Mouse (Mus musculus) erythroblast, adult 5-6 weeks (primary cell): ENCODE data around the gene Tmprss3. TPM values are rescaled to one million over a fixed set of nuclear protein-coding genes. Genes with fewer than 3 reads are reported as not detected.

ENCODE experiments used
- ATAC-seq: replicated peaks from 2 replicates; pipeline ENCODE4 v1.8.0; 2016; ENCODE audit warnings: moderate number of reproducible peaks, mild to moderate bottlenecking, moderate TSS enrichment, inconsistent platforms; ENCODE audit not compliant: poor library complexity, low FRiP score, severe bottlenecking
- total RNA-seq, 2 experiments: library from RNA; stranded (forward) in 1 of 2; stranded (reverse) in 1 of 2; fragments of 150-400 nt in 1 of 2; fragments of 200-764, 138-1000 nt in 1 of 2; gene quantifications; 2 replicates each; pipeline versions ENCODE4 v1.2.3 to v1.2.4; 2015 to 2017; ENCODE audit warnings: low replicate concordance in 2 of 2

The Tmprss3 gene
- total RNA-seq, 2 experiments from 2014 or later: not detected

DNA sequence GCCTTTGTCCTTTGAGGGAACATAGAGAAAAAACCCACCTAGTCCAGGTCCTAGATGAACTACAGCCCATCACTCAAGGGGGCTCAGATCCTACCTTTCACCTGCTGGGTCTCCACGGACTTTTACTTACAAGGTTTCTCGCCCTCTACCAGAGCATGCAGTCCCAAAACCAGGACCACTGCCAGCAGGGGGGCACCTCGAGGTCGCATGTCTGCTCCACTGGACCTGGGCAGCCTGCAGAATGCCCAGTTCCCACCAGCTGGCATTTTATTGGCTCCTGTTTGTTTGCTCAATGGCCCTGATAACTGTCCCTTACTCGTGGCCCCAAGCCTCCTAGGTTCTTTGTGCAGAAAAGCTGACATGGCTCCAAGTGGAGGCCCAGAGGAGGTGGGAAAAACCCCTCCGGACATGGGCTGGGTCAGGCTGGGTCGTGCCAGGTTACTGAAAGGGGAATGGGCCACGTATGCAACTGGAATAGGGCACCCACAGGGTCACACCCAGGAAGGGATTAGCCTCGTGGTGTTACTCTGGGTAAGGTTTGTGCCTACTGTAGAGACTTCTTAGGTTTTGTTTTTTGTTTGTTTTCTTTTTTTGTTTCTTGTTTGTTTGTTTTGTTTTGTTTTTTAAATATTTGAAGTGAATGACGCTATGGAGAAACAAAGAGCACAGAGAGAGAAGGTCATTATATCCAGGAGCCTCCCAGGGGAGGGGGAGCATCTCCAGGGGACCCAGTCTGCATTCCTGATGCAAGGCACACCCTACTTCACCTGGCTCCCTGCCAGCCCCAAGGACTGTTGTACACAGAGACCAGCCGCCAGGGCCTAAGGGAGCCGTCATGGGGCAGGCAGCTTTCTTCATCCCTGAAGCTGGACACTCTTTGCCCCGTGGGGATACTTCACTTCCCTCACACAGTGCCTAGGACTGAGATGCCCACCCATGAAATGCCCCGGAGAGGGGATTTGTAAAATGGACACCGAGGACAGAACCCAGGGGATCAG, 54.4 kb downstream of the Tmprss3 start, which contains the start of gene Tff2:
TSS of gene Tff2 (minus strand) at position 243 of the 998 bp plus-strand sequence.
- ATAC-seq: no peak

DNA sequence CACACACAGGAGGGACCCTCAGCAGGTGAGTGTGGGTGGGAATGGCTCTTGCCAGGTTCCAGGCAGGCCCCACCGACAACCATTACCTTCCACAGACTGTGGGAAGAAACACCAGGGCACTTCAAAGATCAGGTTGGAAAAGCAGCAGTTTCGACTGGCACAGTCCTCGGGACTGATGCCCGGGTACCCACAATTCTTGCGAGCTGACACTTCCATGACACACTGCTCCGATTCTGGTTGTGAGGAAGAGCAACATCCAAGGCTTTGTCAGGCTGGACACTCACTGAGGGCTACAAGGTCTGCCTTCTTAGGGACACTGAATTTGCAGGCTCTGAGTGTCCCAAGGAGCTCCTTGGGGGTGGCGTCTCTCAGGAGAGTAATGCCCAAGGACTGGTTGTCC, 56.7 kb downstream of the Tmprss3 start:
- no peak for ATAC-seq

DNA sequence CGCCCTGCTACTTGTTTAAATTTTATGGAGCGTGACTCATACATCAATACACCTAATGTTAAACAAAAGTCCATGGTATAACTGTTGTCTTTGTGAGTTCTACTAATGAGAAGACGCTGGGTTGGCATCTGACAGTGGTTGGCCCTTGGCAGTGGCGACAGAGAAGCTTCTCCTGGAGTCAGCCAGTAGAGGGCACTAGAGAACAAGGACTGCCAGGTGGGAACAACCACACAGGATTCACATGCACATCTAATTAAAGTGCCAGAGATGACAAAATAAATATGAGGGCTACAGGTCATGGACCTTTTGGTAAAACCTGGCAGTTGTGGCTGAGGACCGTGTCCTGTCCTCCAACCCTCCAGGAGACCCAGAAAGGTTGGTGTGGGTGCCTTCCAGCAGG, 60.4 kb downstream of the Tmprss3 start:
- peak; percentile 67; the same call in 1 of the 2 replicates for ATAC-seq

- ATAC-seq: no peak
Observed at GRCm38 (mm10) chr17:31136821-31137220, 62.0 kb downstream of the Tmprss3 start.

GRCm38 (mm10) chr17:31136291-31136690, 62.5 kb downstream of the Tmprss3 start:
- ATAC-seq: no peak

DNA sequence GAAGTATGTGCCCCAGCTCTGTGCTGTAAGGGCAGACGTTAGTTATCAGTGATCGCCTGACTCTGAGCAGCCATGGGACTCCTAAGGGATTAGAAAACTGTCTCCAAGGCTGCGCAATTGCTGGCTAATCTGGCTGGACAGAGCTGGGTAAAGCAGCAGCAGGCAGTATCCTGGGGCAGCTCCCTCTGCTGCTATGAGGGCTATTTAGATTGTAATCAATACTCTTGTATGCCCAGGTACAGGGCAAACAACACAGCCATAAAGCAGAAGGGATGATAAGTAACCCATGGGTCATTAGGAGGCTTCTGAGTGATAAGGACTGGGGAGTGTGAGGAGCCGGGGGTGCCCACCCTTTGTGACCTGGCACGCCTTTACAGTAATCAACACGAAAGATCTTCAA, 63.9 kb downstream of the Tmprss3 start:
- no peak for ATAC-seq

DNA sequence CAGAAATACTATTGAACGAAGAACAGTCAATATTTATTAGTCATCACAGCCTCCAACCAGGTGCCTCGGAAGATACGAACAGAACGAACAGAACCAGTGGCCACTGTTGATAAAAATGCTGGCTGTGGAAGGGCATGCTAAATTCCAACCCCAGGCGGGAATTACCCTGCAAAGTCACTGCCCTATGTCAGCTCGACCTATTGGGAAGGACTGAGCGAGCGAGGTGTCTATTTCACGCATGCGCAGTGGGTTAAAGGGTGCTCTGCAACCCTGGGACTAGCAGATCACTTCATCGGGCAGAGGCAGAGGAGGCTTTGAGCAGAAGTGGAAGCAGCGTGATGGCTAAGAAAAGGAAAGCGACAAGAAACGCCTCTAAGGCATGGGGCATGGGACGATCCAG, 65.0 kb downstream of the Tmprss3 start:
- no peak for ATAC-seq

DNA sequence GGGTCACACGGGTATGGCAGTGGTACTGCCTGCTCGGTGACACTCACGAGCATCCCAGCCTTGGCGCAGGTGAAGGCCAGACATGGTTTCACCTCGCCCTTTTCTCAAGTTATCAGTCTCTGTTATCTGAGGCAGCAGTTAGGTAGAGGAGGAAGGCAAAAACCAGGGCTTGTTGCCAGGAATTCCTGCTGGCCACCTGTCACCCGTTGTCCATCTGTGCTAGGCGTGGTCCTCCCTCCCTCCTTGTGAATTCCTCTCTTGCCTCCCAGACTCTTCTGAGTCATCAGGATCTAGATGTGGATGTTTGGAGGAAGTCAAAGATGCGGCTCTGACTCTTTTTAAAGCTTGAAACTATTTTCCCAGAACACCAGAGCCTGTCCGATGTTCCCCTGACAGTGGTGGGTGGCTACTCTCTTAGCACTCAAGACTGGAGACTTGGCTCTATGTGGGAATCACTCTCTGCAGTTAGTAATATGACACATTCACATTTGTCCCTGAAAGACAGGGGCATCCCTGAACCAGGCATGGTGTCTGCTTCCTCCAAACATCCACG, 67.4 kb downstream of the Tmprss3 start:
- no peak for ATAC-seq

DNA sequence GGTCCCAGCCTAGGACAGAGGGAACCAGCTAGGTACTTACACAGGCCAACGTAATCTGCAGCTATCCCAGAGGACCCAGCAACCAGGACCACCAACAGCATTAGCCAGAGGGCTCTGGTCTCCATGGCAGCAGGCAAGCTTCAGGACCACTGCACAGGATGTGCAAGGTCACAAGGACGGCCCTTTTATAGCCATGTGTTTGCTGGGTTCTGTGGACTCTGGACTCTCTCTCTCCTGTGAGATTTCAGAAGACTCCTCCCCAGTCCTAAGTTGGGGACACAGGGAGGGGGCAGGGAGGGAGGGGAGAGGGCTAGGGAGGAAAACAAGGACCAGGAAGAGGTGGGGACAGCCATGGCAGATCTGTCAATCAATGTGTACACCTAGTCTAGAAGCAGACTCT, 69.3 kb downstream of the Tmprss3 start, which contains the start of gene Tff3:
TSS of gene Tff3 (minus strand) at position 195 of the 400 bp plus-strand sequence.
- no peak for ATAC-seq

Other genes with a start within 250 kb of the Tmprss3 start
- gene Umodl1, start 244.3 kb downstream of the Tmprss3 start, total RNA-seq (2015; ENCODE audit: low replicate concordance): not detected in 2 replicates
- not detected in 2 replicates for gene Umodl1, start 244.3 kb downstream of the Tmprss3 start, total RNA-seq (2017; ENCODE audit: low replicate concordance)
- 2.9 and 3.1 TPM in 2 replicates for gene Abcg1, start 141.3 kb downstream of the Tmprss3 start, total RNA-seq (2015; ENCODE audit: low replicate concordance)
- gene Abcg1, start 141.3 kb downstream of the Tmprss3 start, total RNA-seq (2017; ENCODE audit: low replicate concordance): 3.3 and 5.5 TPM in 2 replicates
- not detected in 2 replicates for gene Tff3, start 69.3 kb downstream of the Tmprss3 start, total RNA-seq (2015; ENCODE audit: low replicate concordance)
- not detected in 2 replicates for gene Tff3, start 69.3 kb downstream of the Tmprss3 start, total RNA-seq (2017; ENCODE audit: low replicate concordance)
- gene Tff2, start 54.7 kb downstream of the Tmprss3 start, total RNA-seq (2015; ENCODE audit: low replicate concordance): not detected in 2 replicates
- gene Tff2, start 54.7 kb downstream of the Tmprss3 start, total RNA-seq (2017; ENCODE audit: low replicate concordance): not detected in 2 replicates
- not detected in 2 replicates for gene Tff1, start 33.7 kb downstream of the Tmprss3 start, total RNA-seq (2015; ENCODE audit: low replicate concordance)
- not detected in 2 replicates for gene Tff1, start 33.7 kb downstream of the Tmprss3 start, total RNA-seq (2017; ENCODE audit: low replicate concordance)
- 6.7 and 27.5 TPM in 2 replicates for gene Ubash3a, start 8.9 kb upstream of the Tmprss3 start, total RNA-seq (2015; ENCODE audit: low replicate concordance)
- 6.3 and 9.6 TPM in 2 replicates for gene Ubash3a, start 8.9 kb upstream of the Tmprss3 start, total RNA-seq (2017; ENCODE audit: low replicate concordance)
- not detected in 2 replicates for gene Rsph1, start 78.4 kb upstream of the Tmprss3 start, total RNA-seq (2015; ENCODE audit: low replicate concordance)
- not detected in 2 replicates for gene Rsph1, start 78.4 kb upstream of the Tmprss3 start, total RNA-seq (2017; ENCODE audit: low replicate concordance)
- gene Slc37a1, start 87.8 kb upstream of the Tmprss3 start, total RNA-seq (2015; ENCODE audit: low replicate concordance): 0.58 and 2.7 TPM in 2 replicates
- 1.1 and 7.0 TPM in 2 replicates for gene Slc37a1, start 87.8 kb upstream of the Tmprss3 start, total RNA-seq (2017; ENCODE audit: low replicate concordance)
- not detected in 2 replicates for gene Pde9a, start 187.2 kb upstream of the Tmprss3 start, total RNA-seq (2015; ENCODE audit: low replicate concordance)
- gene Pde9a, start 187.2 kb upstream of the Tmprss3 start, total RNA-seq (2017; ENCODE audit: low replicate concordance): not detected in 2 replicates